Mouse (Mus musculus) erythroblast, adult 5-6 weeks (primary cell): ENCODE results near the gene Vmn2r40. TPM values are rescaled to one million over a fixed set of nuclear protein-coding genes. Genes with fewer than 3 reads are reported as not detected.
"Not testable (repeated sequence)": the region's sequence is repeated elsewhere in the genome, so short reads cannot be mapped to it uniquely, and the experiment has no call there.

Experiments used
- ATAC-seq: replicated peaks from 2 replicates; pipeline ENCODE4 v1.8.0; 2016; ENCODE audit warnings: moderate number of reproducible peaks, mild to moderate bottlenecking, moderate TSS enrichment, inconsistent platforms; ENCODE audit not compliant: poor library complexity, low FRiP score, severe bottlenecking
- total RNA-seq, 2 experiments: library from RNA; stranded (forward) in 1 of 2; stranded (reverse) in 1 of 2; fragments of 150-400 nt in 1 of 2; fragments of 200-764, 138-1000 nt in 1 of 2; gene quantifications; 2 replicates each; pipeline versions ENCODE4 v1.2.3 to v1.2.4; 2015 to 2017; ENCODE audit warnings: low replicate concordance in 2 of 2

Vmn2r40 gene
- total RNA-seq (2015; ENCODE audit: low replicate concordance) (not detected in 2 replicates), total RNA-seq (2017; ENCODE audit: low replicate concordance) (not detected in 2 replicates)

DNA sequence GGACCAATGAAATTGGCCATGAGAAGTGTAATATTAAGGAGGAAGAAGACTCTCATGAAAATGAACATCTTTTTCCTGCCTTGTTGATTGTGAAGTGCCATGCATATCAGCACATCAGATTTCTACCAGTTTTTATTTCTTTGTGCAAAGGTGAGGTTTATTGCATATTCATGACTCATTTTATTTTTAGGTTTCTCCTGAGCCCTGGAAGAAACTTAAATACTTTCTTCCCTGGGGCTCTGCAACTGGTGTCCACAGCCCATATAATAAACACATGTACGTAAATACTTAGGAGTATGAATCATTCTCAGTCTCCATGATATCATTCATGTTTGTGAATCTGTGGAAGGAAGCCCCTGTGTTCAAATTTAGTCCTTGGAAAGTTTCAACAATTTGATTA lies at the start of gene Vmn2r40:
Vmn2r40 (minus strand) TSS at position 101 of the 400 bp plus-strand sequence.
- ATAC-seq: not testable (repeated sequence)

Other genes with a start within 250 kb of the Vmn2r40 start
- gene Vmn2r39, start 99.4 kb upstream of the Vmn2r40 start, total RNA-seq (2015; ENCODE audit: low replicate concordance): not detected in 2 replicates
- not detected in 2 replicates for gene Vmn2r39, start 99.4 kb upstream of the Vmn2r40 start, total RNA-seq (2017; ENCODE audit: low replicate concordance)
- gene Vmn2r38, start 166.4 kb upstream of the Vmn2r40 start, total RNA-seq (2015; ENCODE audit: low replicate concordance): not detected in 2 replicates
- gene Vmn2r38, start 166.4 kb upstream of the Vmn2r40 start, total RNA-seq (2017; ENCODE audit: low replicate concordance): not detected in 2 replicates